In the genomic region with DNA sequence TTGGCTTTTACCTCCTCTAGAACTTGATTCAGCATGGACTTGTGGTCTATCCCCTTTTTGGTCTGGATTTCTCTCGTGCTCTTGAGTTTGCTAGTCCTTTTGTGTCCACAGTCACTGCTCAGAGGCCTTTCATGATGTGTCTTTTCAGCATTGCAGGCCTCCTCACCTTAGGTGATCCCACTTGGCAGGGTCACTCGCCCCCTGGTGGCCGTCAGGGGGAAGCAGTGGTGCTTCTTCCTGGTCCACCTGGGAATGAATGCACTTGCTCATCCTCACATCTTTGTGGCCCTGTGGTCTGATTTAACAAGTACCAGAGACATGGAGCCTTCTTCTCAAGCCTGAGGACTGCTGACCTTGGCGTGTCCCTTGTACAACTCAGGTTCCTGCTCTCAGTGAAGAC, we compare ENCODE assay signal across 8 mouse cellular contexts.
DNase-seq lines count a peak whose midpoint lies in the region; ATAC-seq and TF ChIP-seq lines count a peak whose summit lies in the region.

No protein-coding gene starts in this region.

- H3K4me1 ChIP-seq in hindbrain, embryonic 10.5 days (replicated peaks) = peaks cover 15% of the 10 kb centered on the region
- peaks cover 2% of the 10 kb centered on the region; the same call in 1 of the 2 replicates for H3K4me1 ChIP-seq in hindbrain, embryonic 12.5 days
- H3K4me1 ChIP-seq in CH12.LX (ENCODE audit: control insufficient read depth in 1 of 2, insufficient read depth in 2 of 2) = peaks cover 0 to 15% of the 10 kb centered on the region in 2 experiments; a peak in 1 of 4 replicates
- H3K4me1 ChIP-seq in stomach, postnatal 0 days (replicated peaks; ENCODE audit: control insufficient read depth, insufficient read depth) = no peaks in the 10 kb centered on the region

- TF ChIP-seq CTCF in CH12.LX (conservative IDR thresholded peaks at IDR 0.05 in 1 of 2, IDR thresholded peaks at IDR 0.05 in 1 of 2; ENCODE audit: low read depth in 2 of 2, low read length in 2 of 2) = peak; percentile 86 to 93
- TF ChIP-seq CTCF in stomach, postnatal 0 days (IDR thresholded peaks at IDR 0.05; ENCODE audit: low read depth) = peak; percentile 90

- TF ChIP-seq POLR2A in CH12.LX (IDR thresholded peaks at IDR 0.05; ENCODE audit: low read depth, low read length) = no peak

- 25% methylated on average over 4 of the region's 4 CpGs for WGBS in hindbrain, embryonic 10.5 days
- 17% methylated on average over 4 of the region's 4 CpGs for WGBS in hindbrain, embryonic 12.5 days
- WGBS in large intestine, adult 2 months = 17% methylated on average over 4 of the region's 4 CpGs
- WGBS in stomach, postnatal 0 days = 18% methylated on average over 4 of the region's 4 CpGs

- in situ Hi-C loops in CH12.LX (cut with MboI; ENCODE audit: low pct_ligation_motif_present, low pct_unique_long_range_greater_than_20kb, low sequenced_read_pairs) = no loop called here

- no peaks in the 10 kb centered on the region for H3K27me3 ChIP-seq in hindbrain, embryonic 10.5 days (ENCODE audit: insufficient read depth, poor library complexity, severe bottlenecking)
- H3K27me3 ChIP-seq in hindbrain, embryonic 12.5 days = no peaks in the 10 kb centered on the region
- no peaks in the 10 kb centered on the region for H3K27me3 ChIP-seq in CH12.LX (replicated peaks)
- H3K27me3 ChIP-seq in stomach, postnatal 0 days (ENCODE audit: control insufficient read depth, insufficient read depth, low read length) = no peaks in the 10 kb centered on the region

- no peak overlapping the region for H3K4me3 ChIP-seq in hindbrain, embryonic 10.5 days
- no peak overlapping the region for H3K4me3 ChIP-seq in hindbrain, embryonic 12.5 days
- H3K4me3 ChIP-seq in CH12.LX (replicated peaks in 1 of 3; ENCODE audit: low read depth in 2 of 3, low read length in 2 of 3, poor library complexity in 1 of 3) = no peak overlapping the region
- H3K4me3 ChIP-seq in stomach, postnatal 0 days (ENCODE audit: low read depth, low read length) = no peak overlapping the region

- TF ChIP-seq EP300 in CH12.LX (IDR thresholded peaks at IDR 0.05; ENCODE audit: low read length) = no peak
- no peak for TF ChIP-seq EP300 in stomach, postnatal 0 days (optimal IDR thresholded peaks at IDR 0.05)

- no peaks in the 10 kb centered on the region for H3K36me3 ChIP-seq in hindbrain, embryonic 10.5 days
- H3K36me3 ChIP-seq in hindbrain, embryonic 12.5 days = no peaks in the 10 kb centered on the region
- H3K36me3 ChIP-seq in CH12.LX (replicated peaks in 1 of 2; ENCODE audit: control insufficient read depth in 1 of 2, insufficient read depth in 1 of 2, low read length in 1 of 2) = peaks cover 0 to 50% of the 10 kb centered on the region in 2 experiments
- no peaks in the 10 kb centered on the region for H3K36me3 ChIP-seq in stomach, postnatal 0 days (ENCODE audit: control insufficient read depth, insufficient read depth, low read length)

- no peak overlapping the region for H3K27ac ChIP-seq in hindbrain, embryonic 10.5 days
- no peak overlapping the region for H3K27ac ChIP-seq in hindbrain, embryonic 12.5 days
- no peak overlapping the region for H3K27ac ChIP-seq in CH12.LX (ENCODE audit: insufficient read depth, low read depth)
- no peak overlapping the region for H3K27ac ChIP-seq in stomach, postnatal 0 days (replicated peaks)

- H3K9me3 ChIP-seq in hindbrain, embryonic 10.5 days = no peaks in the 10 kb centered on the region
- H3K9me3 ChIP-seq in hindbrain, embryonic 12.5 days (replicated peaks) = no peaks in the 10 kb centered on the region
- no peaks in the 10 kb centered on the region for H3K9me3 ChIP-seq in CH12.LX (replicated peaks; ENCODE audit: low read length)
- no peaks in the 10 kb centered on the region for H3K9me3 ChIP-seq in stomach, postnatal 0 days (ENCODE audit: control insufficient read depth, low read length)

- dilution Hi-C loops in CH12.LX (cut with MboI; ENCODE audit: extremely low pct_ligation_motif_present, extremely low pct_unique_long_range_greater_than_20kb, low sequenced_read_pairs) = no loop called here

- no peak overlapping the region for H3K9ac ChIP-seq in hindbrain, embryonic 12.5 days
- H3K9ac ChIP-seq in CH12.LX (ENCODE audit: insufficient read depth, low read depth) = no peak overlapping the region
- H3K9ac ChIP-seq in stomach, postnatal 0 days (ENCODE audit: low read length) = no peak overlapping the region

- ATAC-seq in hindbrain, embryonic 12.5 days (ENCODE audit: low FRiP score) = no peak
- ATAC-seq in frontal cortex, adult (ENCODE audit: low TSS enrichment) = peak; percentile 52; the same call in 1 of the 2 replicates
- 0 out of 2 replicates have a peak, but pooled peaks have one; percentile 42 for ATAC-seq in monocyte, adult 5-6 weeks (replicated peaks; ENCODE audit: insufficient number of reproducible peaks, low FRiP score, low TSS enrichment, poor library complexity, severe bottlenecking)
- ATAC-seq in stomach, postnatal 0 days (ENCODE audit: low FRiP score, low TSS enrichment) = no peak

- peak; percentile 51 for DNase-seq in hindbrain, embryonic 10.5 days (ENCODE audit: low spot score)
- DNase-seq in CH12.LX (ENCODE audit: extremely low read depth) = peak; percentile 67
- DNase-seq in brain, adult 2 months (ENCODE audit: low read depth, low spot score) = peak; percentile 76
- peak; percentile 10 for DNase-seq in large intestine, adult 2 months (ENCODE audit: low read depth, low spot score)
- peak; percentile 52 for DNase-seq in stomach, postnatal 0 days (ENCODE audit: low spot score)

- peak; percentile 81 for TF ChIP-seq RAD21 in CH12.LX (IDR thresholded peaks at IDR 0.05; ENCODE audit: low read depth, low read length)

- no peak overlapping the region for H3K4me2 ChIP-seq in hindbrain, embryonic 12.5 days (replicated peaks)
- no peak overlapping the region for H3K4me2 ChIP-seq in CH12.LX (ENCODE audit: insufficient read depth, low read depth, poor library complexity, severe bottlenecking)
- no peak overlapping the region for H3K4me2 ChIP-seq in stomach, postnatal 0 days (replicated peaks; ENCODE audit: low read depth)

- H3K79me2 ChIP-seq in CH12.LX (replicated peaks; ENCODE audit: control insufficient read depth, extremely low read depth, insufficient read depth, poor library complexity, severe bottlenecking) = no peaks in the 10 kb centered on the region

TF ChIP-seq in CH12.LX, 34 proteins besides CTCF, POLR2A, EP300 and RAD21:
- TF ChIP-seq HCFC1 (IDR thresholded peaks at IDR 0.05; ENCODE audit: low read depth, low read length) (no peak), MAX (IDR thresholded peaks at IDR 0.05; ENCODE audit: low read length) (no peak), SMC3 (IDR thresholded peaks at IDR 0.05; ENCODE audit: low read depth, low read length) (peak; percentile 98), ETS1 (conservative IDR thresholded peaks at IDR 0.05; ENCODE audit: low read depth, low read length) (no peak), ZC3H11A (IDR thresholded peaks at IDR 0.05; ENCODE audit: low read depth, low read length) (peak; percentile 55), ELF1 (IDR thresholded peaks at IDR 0.05; ENCODE audit: low read depth, low read length) (peak; percentile 73), USF2 (conservative IDR thresholded peaks at IDR 0.05; ENCODE audit: low read depth, low read length) (no peak), MYC (IDR thresholded peaks at IDR 0.05; ENCODE audit: low read depth, low read length) (no peak), ZMIZ1 (IDR thresholded peaks at IDR 0.05; ENCODE audit: low read depth, low read length) (no peak), NELFE (IDR thresholded peaks at IDR 0.05; ENCODE audit: low read depth, low read length) (no peak)

Comparison
In these comparisons a context has a peak if more than half of its experiments do, and no peak if none do; other contexts are left out.
1. DNase-seq: peak in every context shown above with its lines; median percentile 76 in brain, adult 2 months; 67 in CH12.LX; 52 in stomach, postnatal 0 days; 51 in hindbrain, embryonic 10.5 days; 10 in large intestine, adult 2 months.
2. ATAC-seq: peak in frontal cortex, adult (single experiment) and monocyte, adult 5-6 weeks (single experiment); none in hindbrain, embryonic 12.5 days (single experiment) and stomach, postnatal 0 days (single experiment).